Mouse (Mus musculus): ENCODE results near the gene Klhdc9.

Klhdc9 gene

GRCm38 (mm10) chr1:171360656-171361055 is at the start of gene Klhdc9:
Klhdc9 (minus strand) TSS chr1:171360798.
- DNase-seq (ENCODE audit: low spot score) = peak; percentile 89

GRCm38 (mm10) chr1:171410231-171410630 is 49.6 kb upstream of the Klhdc9 start:
- no peak for DNase-seq (ENCODE audit: low spot score)

- no peak for DNase-seq (ENCODE audit: low spot score)
These were observed 46.7 kb upstream of the Klhdc9 start for GRCm38 (mm10) chr1:171407263-171407662.

- DNase-seq (ENCODE audit: low spot score) = no peak
These were observed 42.4 kb upstream of the Klhdc9 start for GRCm38 (mm10) chr1:171402991-171403390.

- no peak for DNase-seq (ENCODE audit: low spot score)
These were observed 41.2 kb upstream of the Klhdc9 start for GRCm38 (mm10) chr1:171401821-171402220.

- no peak for DNase-seq (ENCODE audit: low spot score)
These were observed 29.5 kb upstream of the Klhdc9 start for GRCm38 (mm10) chr1:171390101-171390500.

GRCm38 (mm10) chr1:171388376-171389102 is 27.9 kb upstream of the Klhdc9 start, which contains the start of gene Arhgap30:
Arhgap30 (plus strand) TSS chr1:171388954.
- no peak for DNase-seq (ENCODE audit: low spot score)

- no peak for DNase-seq (ENCODE audit: low spot score)
These were observed 26.5 kb upstream of the Klhdc9 start for GRCm38 (mm10) chr1:171387099-171387498.

- DNase-seq (ENCODE audit: low spot score) = no peak
These were observed 24.6 kb upstream of the Klhdc9 start for GRCm38 (mm10) chr1:171385171-171385570.

GRCm38 (mm10) chr1:171384361-171384760 is 23.8 kb upstream of the Klhdc9 start:
- no peak for DNase-seq (ENCODE audit: low spot score)

GRCm38 (mm10) chr1:171382096-171382620 is 21.6 kb upstream of the Klhdc9 start:
- DNase-seq (ENCODE audit: low spot score) = no peak

- DNase-seq (ENCODE audit: low spot score) = peak; percentile 63
These were observed 19.5 kb upstream of the Klhdc9 start for GRCm38 (mm10) chr1:171379935-171380599.

GRCm38 (mm10) chr1:171378298-171378697 is 17.7 kb upstream of the Klhdc9 start:
- DNase-seq (ENCODE audit: low spot score) = no peak

- no peak for DNase-seq (ENCODE audit: low spot score)
These were observed 15.1 kb upstream of the Klhdc9 start for GRCm38 (mm10) chr1:171375646-171376097.

GRCm38 (mm10) chr1:171373946-171374345 is 13.3 kb upstream of the Klhdc9 start:
- no peak for DNase-seq (ENCODE audit: low spot score)

GRCm38 (mm10) chr1:171372880-171373279 is 12.3 kb upstream of the Klhdc9 start:
- no peak for DNase-seq (ENCODE audit: low spot score)

GRCm38 (mm10) chr1:171369845-171370556 is 9.4 kb upstream of the Klhdc9 start, which contains the start of gene Nectin4:
Nectin4 (plus strand) TSS chr1:171370099.
- DNase-seq (ENCODE audit: low spot score) = no peak

GRCm38 (mm10) chr1:171365934-171366333 is 5.3 kb upstream of the Klhdc9 start:
- DNase-seq (ENCODE audit: low spot score) = no peak

GRCm38 (mm10) chr1:171361106-171362103 is 807 bp upstream of the Klhdc9 start:
- DNase-seq (ENCODE audit: low spot score) = no peak

GRCm38 (mm10) chr1:171360253-171360652 is 345 bp downstream of the Klhdc9 start:
- no peak for DNase-seq (ENCODE audit: low spot score)

- no peak for DNase-seq (ENCODE audit: low spot score)
These were observed 2.2 kb downstream of the Klhdc9 start for GRCm38 (mm10) chr1:171358421-171358820.
